Mouse (Mus musculus) neural tube, embryonic 15.5 days (tissue): ENCODE data around the gene Pex11a. TPM values are rescaled to one million over a fixed set of nuclear protein-coding genes. Genes with fewer than 3 reads are reported as not detected.

Source experiments
- ATAC-seq: fragments of 200-750 bp; cut with Nextera tagmentation; 2 replicates; pipeline ENCODE4 v1.8.0; 2017; ENCODE audit warnings: mild to moderate bottlenecking, moderate TSS enrichment, moderate library complexity; ENCODE audit not compliant: low FRiP score
- H3K27ac ChIP-seq: fragments of 300-500 bp; sonication (generic); replicated peaks from 2 replicates; pipeline ENCODE4 v1.5.1; 2015; ENCODE audit warnings: mild to moderate bottlenecking, inconsistent platforms
- H3K27me3 ChIP-seq: fragments of 300-500 bp; sonication (generic); replicated peaks from 2 replicates; pipeline ENCODE4 v1.6.1; 2015; ENCODE audit warnings: inconsistent platforms
- H3K36me3 ChIP-seq: fragments of 300-500 bp; sonication (generic); 2 replicates; pipeline ENCODE4 v1.6.1; 2015; ENCODE audit warnings: inconsistent platforms
- H3K4me1 ChIP-seq: fragments of 300-500 bp; sonication (generic); 2 replicates; pipeline ENCODE4 v1.6.1; 2015; ENCODE audit warnings: inconsistent platforms
- H3K4me2 ChIP-seq: fragments of 300-500 bp; sonication (generic); 2 replicates; pipeline ENCODE4 v1.6.1; 2015; ENCODE audit warnings: inconsistent platforms, mild to moderate bottlenecking, moderate library complexity
- H3K4me3 ChIP-seq: fragments of 300-500 bp; sonication (generic); replicated peaks from 2 replicates; pipeline ENCODE4 v1.5.1; 2015; ENCODE audit warnings: mild to moderate bottlenecking, inconsistent platforms
- H3K9ac ChIP-seq: fragments of 300-500 bp; sonication (generic); replicated peaks from 2 replicates; pipeline ENCODE4 v1.6.1; 2015; ENCODE audit warnings: mild to moderate bottlenecking, inconsistent platforms
- H3K9me3 ChIP-seq: fragments of 300-500 bp; sonication (generic); replicated peaks from 2 replicates; pipeline ENCODE4 v1.6.1; 2016; ENCODE audit warnings: inconsistent platforms
- WGBS: fragments of 180-500 bp; shearing (Covaris S2); methylation state at CpG from one replicate; pipeline ENCODE4 v1.1.7; 2015; ENCODE audit warnings: mixed read lengths; 5-methylcytosine and 5-hydroxymethylcytosine counted together
- polyA plus RNA-seq: library from polyadenylated mRNA; unstranded; fragments of >200 nt; fragmentation: Nextera tagmentation; extraction: Ambion mirVana; gene quantifications from 2 replicates; pipeline ENCODE4 v1.2.1, GENCODE M21; 2015

The Pex11a gene
- polyA plus RNA-seq, 1 experiment from 2014 or later = 12.7 TPM

DNA sequence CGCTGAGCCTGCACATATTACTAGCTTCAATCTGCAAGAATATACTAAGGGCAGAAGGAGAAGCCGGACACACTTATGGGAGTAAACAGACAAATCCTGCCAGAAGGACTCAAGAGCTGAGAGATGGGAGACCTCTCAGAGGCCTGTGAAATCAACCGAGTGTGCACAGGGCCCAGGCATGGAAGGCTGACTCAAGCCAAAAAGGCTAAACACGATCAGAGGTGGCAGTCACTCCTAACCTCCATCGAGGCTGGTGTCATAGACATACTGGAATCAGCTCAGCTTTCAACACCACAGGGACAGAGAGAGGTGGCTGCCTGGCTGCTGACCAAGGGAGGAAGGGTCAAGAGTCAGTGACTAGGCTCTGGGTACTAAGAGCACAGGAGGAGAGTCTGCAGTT lies 37.7 kb downstream of the Pex11a start:
- peaks cover 3% of the 10 kb centered on the region; the same call in 1 of the 2 replicates for H3K27me3 ChIP-seq
- no peak overlapping the region for H3K4me3 ChIP-seq
- no peaks in the 10 kb centered on the region for H3K9me3 ChIP-seq
- no peak overlapping the region for H3K27ac ChIP-seq
- 0 out of 2 replicates have a peak, but pooled peaks cover 2% of the 10 kb centered on the region for H3K36me3 ChIP-seq
- H3K9ac ChIP-seq = no peak overlapping the region
- no peak for ATAC-seq
- peaks cover 4% of the 10 kb centered on the region; the same call in 1 of the 2 replicates for H3K4me1 ChIP-seq
- H3K4me2 ChIP-seq = no peak overlapping the region
- WGBS = 89% methylated on average over 5 of the region's 5 CpGs

DNA sequence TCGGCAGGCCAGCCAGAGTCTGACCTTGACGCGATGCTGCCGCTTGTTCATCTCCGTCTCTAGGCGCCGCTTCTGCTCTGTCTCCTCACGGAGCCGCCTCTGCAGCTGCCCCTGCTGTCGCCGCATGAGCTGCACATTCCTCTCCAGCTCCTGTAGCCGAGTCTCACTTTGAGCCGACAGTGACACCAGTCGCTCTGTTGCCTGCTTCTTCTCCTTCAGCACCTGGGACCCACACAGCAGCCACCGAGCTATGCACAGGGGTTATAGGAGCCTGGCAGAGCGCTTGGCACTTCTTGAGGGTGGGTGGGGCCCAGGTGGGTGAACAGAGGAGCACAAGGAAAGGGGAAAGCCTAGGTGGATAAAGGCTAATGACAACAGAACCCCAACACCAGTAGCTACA lies 40.2 kb downstream of the Pex11a start:
- H3K9me3 ChIP-seq = no peaks in the 10 kb centered on the region
- no peaks in the 10 kb centered on the region for H3K27me3 ChIP-seq
- no peak overlapping the region for H3K4me3 ChIP-seq
- no peaks in the 10 kb centered on the region for H3K4me1 ChIP-seq
- ATAC-seq = no peak
- no peak overlapping the region for H3K9ac ChIP-seq
- WGBS = 82% methylated on average over 16 of the region's 16 CpGs
- H3K4me2 ChIP-seq = no peak overlapping the region
- no peak overlapping the region for H3K27ac ChIP-seq
- peaks cover 10% of the 10 kb centered on the region; the same call in 1 of the 2 replicates for H3K36me3 ChIP-seq

DNA sequence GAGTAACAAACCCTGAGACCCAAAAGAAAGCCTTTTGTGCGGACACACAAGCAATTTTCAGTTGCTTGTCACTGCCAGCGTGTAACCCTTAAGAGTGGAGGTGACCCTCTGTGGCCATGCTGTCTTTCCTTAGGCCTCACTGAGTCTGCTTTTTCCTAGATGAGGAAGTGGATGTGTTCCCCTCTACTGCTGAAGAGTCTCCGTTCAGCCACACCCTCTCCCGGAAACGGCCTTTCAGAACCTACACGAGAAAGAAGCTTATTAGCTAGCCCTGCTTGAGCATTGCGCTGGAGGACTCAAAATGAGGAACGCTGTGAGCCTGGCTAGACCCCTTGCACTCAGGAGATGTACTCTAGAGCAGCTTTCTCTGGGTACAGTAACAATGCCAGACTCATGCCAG lies 46.4 kb downstream of the Pex11a start:
- no peak overlapping the region for H3K27ac ChIP-seq
- no peak overlapping the region for H3K4me3 ChIP-seq
- ATAC-seq = no peak
- no peak overlapping the region for H3K9ac ChIP-seq
- H3K27me3 ChIP-seq = no peaks in the 10 kb centered on the region
- H3K36me3 ChIP-seq = peaks cover 12% of the 10 kb centered on the region
- WGBS = 88% methylated on average over 8 of the region's 8 CpGs
- H3K9me3 ChIP-seq = no peaks in the 10 kb centered on the region
- no peak overlapping the region for H3K4me2 ChIP-seq
- no peaks in the 10 kb centered on the region for H3K4me1 ChIP-seq

Other genes with a start within 250 kb of the Pex11a start
- 5.4 and 6.5 TPM in 2 replicates for gene Rhcg, start 125.5 kb downstream of the Pex11a start, polyA plus RNA-seq
- 1.4 and 3.2 TPM in 2 replicates for gene Ticrr, start 82.9 kb downstream of the Pex11a start, polyA plus RNA-seq
- gene Kif7, start 27.4 kb downstream of the Pex11a start, polyA plus RNA-seq = 1.6 and 1.9 TPM in 2 replicates
- gene Plin1, start 10.2 kb downstream of the Pex11a start, polyA plus RNA-seq = 0.05 TPM in 1 of 2 replicates, not detected in the other
- 0.19 and 0.34 TPM in 2 replicates for gene Wdr93, start within 50 bp of the Pex11a start, polyA plus RNA-seq
- gene Mesp1, start 50.7 kb upstream of the Pex11a start, polyA plus RNA-seq = not detected in 2 replicates
- 1.2 and 1.6 TPM in 2 replicates for gene Mesp2, start 67.6 kb upstream of the Pex11a start, polyA plus RNA-seq
- 6.2 and 10.4 TPM in 2 replicates for gene Anpep, start 117.9 kb upstream of the Pex11a start, polyA plus RNA-seq
- 42.8 and 48.4 TPM in 2 replicates for gene Ap3s2, start 177.5 kb upstream of the Pex11a start, polyA plus RNA-seq
- gene Arpin, start 192.2 kb upstream of the Pex11a start, polyA plus RNA-seq = 19.8 and 22.2 TPM in 2 replicates